Mouse (Mus musculus) megakaryocyte, adult 5-6 weeks (primary cell): Measurements from ENCODE around the gene Olfr764-ps1. TPM values are rescaled to one million over a fixed set of nuclear protein-coding genes. Genes with fewer than 3 reads are reported as not detected.
A peak's percentile ranks its signal among the peaks of the same experiment; 100 is the strongest.
"Not testable (repeated sequence)": the region's sequence is repeated elsewhere in the genome, so short reads cannot be mapped to it uniquely, and the experiment has no call there.

Experiments
- ATAC-seq: 2 replicates; pipeline ENCODE4 v1.8.0; 2016; ENCODE audit warnings: mild to moderate bottlenecking, inconsistent platforms; ENCODE audit not compliant: poor library complexity, severe bottlenecking
- total RNA-seq, 2 experiments: library from RNA; stranded (forward) in 1 of 2; stranded (reverse) in 1 of 2; fragments of 153-499, 151-499 nt in 1 of 2; fragments of 221-1000, 200-1000 nt in 1 of 2; gene quantifications; 2 replicates each; pipeline versions ENCODE4 v1.2.3 to v1.2.4; 2015 to 2017

The Olfr764-ps1 gene
- total RNA-seq (2015) = not detected in 2 replicates
- not detected in 2 replicates for total RNA-seq (2017)

DNA sequence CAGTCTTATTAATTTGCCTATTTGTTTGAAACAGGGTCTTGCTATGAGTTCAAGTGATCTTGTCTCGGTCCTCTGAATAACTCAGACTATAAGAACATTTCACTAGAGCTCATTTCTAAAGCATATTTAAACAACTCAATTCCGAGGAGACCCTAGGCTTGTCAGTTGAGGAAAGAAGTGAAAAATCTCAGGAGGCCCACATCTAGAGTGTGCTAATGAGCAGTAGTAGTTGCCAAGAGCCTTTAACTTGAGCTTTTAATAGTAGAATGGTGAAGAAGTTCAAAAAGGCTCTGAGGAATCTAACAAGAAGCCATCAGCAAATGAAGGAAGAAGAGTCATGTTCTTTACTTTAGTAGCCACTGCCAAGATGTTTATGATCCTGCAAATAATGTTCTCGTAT lies at the start of gene Olfr764-ps1:
Gene Olfr764-ps1, minus strand, starts transcription at position 101 of the 400 bp plus-strand sequence.
- ATAC-seq = no peak

DNA sequence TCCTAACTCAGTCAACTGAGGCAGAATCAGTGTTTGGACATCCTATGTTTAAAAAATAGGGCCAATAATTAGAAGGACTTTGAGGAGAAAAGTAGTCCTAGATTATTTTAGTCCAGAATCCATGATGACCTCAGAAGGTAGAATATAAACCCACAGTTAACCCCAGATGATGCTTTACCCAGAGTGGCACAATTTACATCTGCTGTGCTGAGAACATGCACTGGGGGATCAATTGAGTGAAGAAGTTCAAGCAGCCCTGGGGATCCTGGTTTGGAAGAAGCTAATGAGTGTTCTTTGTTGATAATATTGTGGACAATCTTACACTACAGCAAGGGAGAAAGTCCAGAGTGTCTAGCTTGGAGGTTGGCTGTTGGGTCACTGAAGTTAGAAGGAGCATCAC lies 43.1 kb upstream of the Olfr764-ps1 start, which contains the start of gene Olfr767:
Gene Olfr767, minus strand, starts transcription at position 101 of the 400 bp plus-strand sequence.
- not testable (repeated sequence) for ATAC-seq

DNA sequence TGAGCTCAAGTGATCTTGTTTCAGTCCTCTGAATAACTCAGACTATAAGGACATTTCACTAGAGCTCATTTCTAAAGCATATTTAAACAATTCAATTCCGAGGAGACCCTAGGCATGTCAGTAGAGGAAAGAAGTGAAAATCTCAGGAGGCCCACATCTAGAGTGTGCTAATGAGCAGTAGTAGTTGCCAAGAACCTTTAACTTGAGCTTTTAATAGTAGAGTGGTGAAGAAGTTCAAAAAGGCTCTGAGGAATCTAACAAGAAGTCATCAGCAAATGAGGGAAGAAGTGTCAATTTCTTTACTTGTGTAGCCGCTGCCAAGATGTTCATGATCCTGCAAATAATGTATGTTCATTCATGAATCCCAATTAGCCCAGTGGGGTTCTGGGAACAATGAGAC lies 29.2 kb upstream of the Olfr764-ps1 start, which contains the start of gene Olfr766-ps1:
Gene Olfr766-ps1, minus strand, starts transcription at position 101 of the 400 bp plus-strand sequence.
- ATAC-seq = no peak

DNA sequence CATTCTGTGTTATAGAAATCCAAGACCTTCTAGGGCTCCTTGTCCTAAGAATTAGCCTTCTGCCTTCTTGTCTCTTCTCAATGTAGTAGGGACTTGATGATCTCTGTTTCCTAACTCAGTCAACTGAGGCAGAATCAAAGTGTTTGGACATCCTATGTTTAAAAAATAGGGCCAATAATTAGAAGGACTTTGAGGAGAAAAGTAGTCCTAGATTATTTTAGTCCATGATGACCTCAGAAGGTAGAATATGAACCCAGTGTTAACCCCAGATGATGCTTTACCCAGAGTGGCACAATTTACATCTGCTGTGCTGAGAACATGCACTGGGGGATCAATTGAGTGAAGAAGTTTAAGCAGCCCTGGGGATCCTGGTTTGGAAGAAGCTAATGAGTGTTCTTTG lies 10.2 kb upstream of the Olfr764-ps1 start, which contains the start of gene Olfr765:
Gene Olfr765, minus strand, starts transcription at position 101 of the 400 bp plus-strand sequence.
- ATAC-seq = not testable (repeated sequence)

DNA sequence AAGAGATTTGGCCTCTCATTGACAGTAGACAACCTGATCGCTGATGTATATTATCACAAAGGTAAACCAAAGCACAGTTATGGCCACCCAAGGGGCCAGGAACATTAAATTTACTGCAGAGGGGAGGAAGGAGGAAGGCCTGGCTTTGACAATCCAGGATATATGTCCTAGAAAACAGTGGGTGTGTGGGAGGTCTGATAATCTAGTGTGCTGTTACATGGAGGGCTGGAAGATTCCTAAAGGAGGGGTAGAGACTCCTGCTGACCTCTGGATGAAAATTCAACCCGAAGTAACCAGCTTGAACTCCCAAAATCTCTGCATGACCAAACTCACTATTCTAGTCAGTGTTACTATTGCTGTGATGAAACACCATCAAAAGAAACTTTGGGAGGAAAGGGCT lies 11.4 kb downstream of the Olfr764-ps1 start:
- no peak for ATAC-seq

DNA sequence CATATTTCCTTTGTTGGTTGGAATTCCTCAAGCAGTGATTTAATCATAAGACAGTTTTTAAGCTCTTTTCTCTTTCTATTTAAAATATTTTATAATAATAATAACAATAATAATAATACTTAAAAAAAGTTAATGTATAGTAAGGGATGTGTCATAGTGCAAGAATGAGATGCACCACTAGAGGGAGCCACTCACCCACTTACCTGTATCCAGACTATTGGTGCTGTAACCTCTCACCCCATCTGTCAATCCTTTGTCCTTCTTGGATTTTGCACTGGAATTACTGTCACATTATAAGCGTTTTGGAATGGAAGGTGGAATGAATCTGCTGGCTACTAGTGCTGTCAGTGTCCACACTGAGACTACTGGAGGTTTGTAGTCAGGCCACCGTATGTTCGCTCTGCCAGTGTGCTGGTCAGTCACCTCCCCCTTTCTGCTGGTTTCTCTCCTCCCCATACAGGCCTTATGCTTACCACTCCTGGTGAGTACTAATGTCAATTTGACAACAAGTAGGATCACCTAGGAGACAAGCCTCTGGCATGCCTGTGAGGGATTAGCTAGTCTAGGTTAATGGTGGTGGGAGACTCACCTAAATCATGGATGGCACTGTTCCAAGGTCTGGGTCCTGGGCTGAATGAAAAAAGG lies 13.6 kb downstream of the Olfr764-ps1 start:
- ATAC-seq = peak; percentile 68

DNA sequence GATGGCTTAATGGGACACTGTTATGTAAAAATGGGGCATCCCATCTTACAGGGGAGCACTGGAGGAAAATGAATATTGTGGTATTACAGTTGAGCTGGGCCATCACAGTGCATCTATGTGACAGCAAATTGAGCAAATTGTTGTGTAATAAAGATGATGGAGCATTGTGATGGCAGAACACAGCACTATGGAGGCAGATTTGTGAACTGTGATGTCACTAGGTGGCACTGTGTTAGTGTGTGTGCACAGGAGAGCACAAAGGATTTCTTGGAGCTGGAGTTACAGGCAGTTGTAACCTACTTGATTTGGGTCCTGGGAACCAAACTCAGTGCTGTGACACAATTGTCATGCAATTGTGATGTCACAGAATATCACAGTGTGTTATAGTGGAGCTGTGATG lies 16.4 kb downstream of the Olfr764-ps1 start:
- ATAC-seq = no peak

DNA sequence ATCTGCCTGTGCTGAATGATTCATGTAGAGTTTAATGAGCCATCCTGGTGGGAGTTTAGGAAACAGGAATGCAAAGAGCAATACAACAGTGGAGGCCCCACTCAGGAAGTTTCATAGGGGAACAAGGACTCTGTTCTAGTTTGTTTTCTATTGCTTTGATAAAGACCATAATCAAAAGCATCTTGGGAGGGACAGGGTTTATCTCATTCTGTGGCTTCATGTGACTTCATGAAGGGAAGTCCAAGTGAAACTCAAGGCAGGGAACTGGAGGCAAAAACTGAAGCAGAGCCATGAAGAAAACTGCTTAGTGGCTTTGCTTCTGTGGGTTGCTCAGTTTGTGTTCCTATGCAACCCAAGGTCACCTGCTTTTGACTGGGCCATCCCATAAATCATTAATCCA lies 25.2 kb downstream of the Olfr764-ps1 start:
- no peak for ATAC-seq

DNA sequence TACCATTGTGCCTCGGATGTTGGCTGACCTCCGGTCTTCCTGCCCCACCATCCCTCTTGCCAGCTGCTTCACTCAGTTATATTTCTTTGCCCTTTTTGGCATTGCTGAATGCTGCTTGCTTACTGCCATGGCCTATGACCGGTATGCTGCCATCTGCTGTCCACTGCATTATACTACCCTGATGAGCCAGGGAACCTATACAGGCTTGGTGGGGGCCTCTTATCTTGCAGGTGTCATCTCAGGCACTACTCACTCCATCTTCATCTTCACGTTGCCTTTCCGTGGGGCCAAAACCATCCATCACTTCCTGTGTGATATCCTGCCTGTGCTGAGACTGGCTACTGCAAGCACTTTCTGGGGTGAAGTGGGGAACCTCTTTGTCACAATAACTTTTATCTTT lies 28.2 kb downstream of the Olfr764-ps1 start:
- ATAC-seq = peak; percentile 66

DNA sequence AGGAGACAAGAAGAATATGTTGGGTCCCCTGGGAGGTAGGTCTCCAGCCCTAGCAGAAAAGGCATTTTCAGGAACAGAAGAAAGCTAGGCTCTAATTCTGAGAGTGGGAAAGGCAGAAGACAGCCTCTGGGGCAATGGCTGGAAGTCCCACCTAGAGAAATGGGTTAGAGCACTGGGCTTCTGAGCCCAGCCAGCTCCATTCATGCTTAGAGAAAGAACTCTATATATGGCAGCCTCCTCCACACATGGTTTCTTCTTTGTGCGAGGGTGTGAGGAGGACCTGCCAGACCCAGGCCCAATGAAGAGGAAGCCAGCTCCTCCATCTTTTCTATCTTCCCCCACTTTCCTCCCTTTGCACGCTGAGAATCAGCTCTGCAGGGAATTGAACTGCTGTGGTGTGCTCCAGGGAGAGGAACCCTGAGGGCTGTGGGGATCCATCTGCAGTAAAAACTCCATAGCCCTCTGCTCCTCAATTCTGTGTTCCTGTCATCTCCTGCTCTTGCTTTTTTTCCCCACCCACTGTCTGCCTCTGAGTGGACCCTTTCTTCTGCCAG lies 29.3 kb downstream of the Olfr764-ps1 start, which contains the start of gene Olfr763:
Gene Olfr763, plus strand, starts transcription at position 504 of the 554 bp plus-strand sequence.
- ATAC-seq = no peak

DNA sequence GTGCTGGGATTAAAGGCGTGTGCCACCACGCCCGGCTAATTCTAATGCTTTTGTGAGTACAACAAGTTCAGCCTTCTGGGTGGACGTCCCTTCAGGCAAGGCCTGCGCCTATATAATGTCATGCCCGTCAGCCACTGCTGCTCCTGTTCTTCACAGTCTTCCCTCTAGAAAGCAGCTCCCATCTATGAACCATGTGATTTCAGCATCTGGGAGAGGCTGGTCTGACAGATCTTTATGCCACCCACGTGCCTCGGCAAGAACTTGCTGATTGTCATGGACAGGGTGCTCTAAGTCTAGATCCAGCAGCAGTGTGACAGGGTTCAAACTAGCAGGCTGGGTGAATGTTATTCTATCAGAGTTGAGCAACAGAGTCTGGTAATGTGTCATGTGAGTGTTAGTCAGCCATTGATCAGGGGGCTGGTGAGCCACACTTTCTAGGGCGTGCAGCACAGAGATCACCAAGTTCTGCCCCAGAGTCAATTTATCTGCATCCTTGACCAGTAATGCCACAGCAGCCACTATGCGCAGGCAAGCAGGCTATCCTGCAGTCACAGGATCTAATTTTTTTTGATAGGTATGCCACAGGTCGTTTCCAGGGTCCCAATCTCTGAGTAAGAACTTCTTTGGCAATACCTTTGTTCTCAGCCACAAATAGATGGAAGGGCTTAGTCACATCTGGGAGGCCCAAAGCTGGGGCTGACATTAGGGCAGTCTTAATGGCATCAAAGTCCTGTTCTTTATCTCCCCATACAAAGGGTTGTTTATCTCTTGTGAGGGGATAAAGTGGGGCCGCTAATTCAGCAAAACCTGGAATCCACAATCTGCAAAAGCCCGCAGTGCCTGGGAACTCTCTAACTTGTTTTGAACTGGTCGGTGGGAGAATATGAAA lies 35.4 kb downstream of the Olfr764-ps1 start:
- no peak for ATAC-seq

DNA sequence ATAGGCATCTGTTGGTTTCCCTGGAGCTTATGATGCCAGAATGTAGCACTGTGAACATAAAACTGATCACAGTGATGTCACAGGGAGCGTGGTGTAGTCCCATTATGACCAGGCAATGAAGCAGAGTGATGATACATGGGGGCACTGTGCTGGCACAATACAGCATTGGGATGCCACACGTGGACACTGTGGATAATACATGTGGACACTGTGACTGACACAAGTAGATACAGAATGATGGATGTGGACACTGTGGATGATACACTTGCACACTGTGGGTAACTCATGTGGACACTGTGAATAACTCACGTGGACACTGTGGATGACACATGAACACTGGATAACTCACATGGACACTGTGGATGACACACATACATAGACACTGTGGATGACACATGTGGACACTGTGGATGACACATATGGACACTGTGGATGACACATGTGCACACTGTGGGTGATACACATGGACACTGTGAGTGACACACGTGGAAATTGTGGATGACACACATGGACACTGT lies 43.1 kb downstream of the Olfr764-ps1 start:
- no peak for ATAC-seq

DNA sequence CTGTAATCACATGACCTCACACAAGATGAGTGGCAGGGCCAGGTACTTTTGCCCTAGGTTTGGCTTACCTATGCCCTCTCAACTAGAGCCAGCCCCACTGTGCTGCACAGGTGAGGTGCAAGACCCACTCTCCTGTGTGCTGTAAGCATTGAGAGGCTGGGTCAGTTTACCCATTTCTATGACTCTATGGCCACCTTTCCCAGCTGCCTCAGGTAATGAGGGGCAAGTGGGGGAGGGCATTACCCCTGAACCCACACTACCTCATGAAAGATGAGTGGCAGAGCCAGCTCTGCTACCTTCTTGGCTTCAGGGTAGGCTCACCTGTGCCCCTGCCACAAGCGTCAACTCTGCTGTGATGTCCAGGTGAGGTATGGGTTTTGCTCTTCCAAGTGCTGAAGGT lies 43.9 kb downstream of the Olfr764-ps1 start:
- no peak for ATAC-seq

DNA sequence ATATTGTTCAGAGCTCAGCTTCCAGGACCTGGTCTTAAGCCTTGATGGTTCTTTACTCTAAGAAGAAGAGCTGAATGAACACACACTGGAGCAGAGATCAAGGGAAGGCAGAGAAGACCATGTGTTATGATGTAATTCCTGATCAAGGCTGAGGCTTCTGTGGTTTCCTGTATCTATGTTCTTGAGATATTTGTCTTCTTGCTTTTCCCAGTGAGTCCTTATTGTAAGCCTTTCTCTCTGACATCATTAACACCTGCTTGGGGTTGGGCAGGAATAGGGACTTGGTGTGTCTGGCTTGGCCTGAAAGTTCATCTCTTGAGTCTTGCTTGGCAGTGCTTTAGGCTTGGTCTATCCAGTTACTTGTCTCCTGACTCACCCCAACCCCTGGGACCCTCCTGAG lies 48.7 kb downstream of the Olfr764-ps1 start:
- ATAC-seq = no peak

DNA sequence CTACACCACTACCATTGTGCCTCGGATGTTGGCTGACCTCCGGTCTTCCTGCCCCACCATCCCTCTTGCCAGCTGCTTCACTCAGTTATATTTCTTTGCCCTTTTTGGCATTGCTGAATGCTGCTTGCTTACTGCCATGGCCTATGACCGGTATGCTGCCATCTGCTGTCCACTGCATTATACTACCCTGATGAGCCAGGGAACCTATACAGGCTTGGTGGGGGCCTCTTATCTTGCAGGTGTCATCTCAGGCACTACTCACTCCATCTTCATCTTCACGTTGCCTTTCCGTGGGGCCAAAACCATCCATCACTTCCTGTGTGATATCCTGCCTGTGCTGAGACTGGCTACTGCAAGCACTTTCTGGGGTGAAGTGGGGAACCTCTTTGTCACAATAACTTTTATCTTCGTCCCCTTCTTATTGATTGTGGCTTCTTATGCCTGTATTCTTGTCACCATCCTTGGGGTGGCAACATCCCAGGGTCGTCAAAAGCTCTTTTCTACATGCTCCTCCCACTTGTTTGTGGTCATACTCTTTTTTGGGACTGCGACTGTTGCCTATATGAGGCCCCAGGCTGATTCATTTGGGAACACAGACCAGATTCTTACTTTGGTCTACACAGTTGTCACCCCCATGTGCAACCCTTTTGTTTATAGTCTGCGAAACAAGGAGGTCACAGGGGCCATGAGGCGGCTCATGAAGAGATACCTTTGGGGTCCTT lies 49.4 kb downstream of the Olfr764-ps1 start:
- peak; percentile 63 for ATAC-seq

DNA sequence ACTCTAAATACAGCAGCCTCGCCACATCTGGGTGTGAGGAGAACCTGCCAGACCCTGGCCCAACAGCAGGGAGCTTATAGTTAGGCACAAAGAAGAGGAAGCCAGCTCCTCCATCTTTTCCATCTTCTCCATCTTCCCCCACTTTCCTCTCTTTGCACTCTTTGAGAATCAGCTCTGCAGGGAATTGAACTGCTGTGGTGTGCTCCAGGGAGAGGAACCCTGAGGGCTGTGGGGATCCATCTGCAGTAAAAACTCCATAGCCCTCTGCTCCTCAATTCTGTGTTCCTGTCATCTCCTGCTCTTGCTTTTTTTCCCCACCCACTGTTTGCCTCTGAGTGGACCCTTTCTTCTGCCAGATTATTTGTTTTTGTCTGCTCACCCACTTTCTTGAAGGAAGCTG lies 50.6 kb downstream of the Olfr764-ps1 start, which contains the start of gene Olfr9:
Gene Olfr9, plus strand, starts transcription at position 301 of the 400 bp plus-strand sequence.
- not testable (repeated sequence) for ATAC-seq
